Mouse (Mus musculus) myocyte (in vitro differentiated cells): ENCODE measurements around the gene Slc25a28.

ENCODE experiments used
- E2F4 ChIP-seq: IDR thresholded peaks from one replicate; pipeline ENCODE4 v1.6.1; 2011; ENCODE audit warnings: mild to moderate bottlenecking, control low read depth, moderate library complexity; ENCODE audit not compliant: insufficient read depth
- POLR2A ChIP-seq: IDR thresholded peaks from one replicate; pipeline ENCODE4 v1.6.1; 2011; ENCODE audit warnings: low read depth, mild to moderate bottlenecking, control low read depth, moderate library complexity; ENCODE audit not compliant: insufficient read length
- POLR2AphosphoS2 ChIP-seq: IDR thresholded peaks from one replicate; pipeline ENCODE4 v1.6.1; 2011; ENCODE audit warnings: low read depth, control low read depth; ENCODE audit not compliant: insufficient read length
- TCF12 ChIP-seq: IDR thresholded peaks from one replicate; pipeline ENCODE4 v1.6.1; 2011; ENCODE audit warnings: mild to moderate bottlenecking, control low read depth; ENCODE audit not compliant: poor library complexity, insufficient read depth, severe bottlenecking

DNA sequence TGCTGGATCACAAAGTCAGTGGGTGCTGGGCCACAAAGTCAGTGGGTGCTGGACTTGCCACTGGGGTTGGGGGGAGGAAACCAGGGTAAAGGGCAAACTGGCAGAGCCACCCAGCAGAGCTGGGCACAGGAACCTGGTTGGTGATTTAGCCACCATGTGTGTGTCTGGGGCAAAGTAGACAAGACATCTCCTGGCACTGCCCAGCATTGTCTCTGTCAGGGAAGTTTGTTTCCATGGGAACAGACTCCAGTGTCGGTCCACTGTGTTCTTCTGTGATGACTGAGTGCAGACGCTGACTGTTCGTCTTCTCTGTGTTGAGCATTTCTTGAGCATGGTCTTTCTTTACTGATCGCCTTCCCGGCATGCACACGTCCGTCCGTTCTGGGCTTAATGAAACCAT is 34.6 kb upstream of the Slc25a28 start:
- TF ChIP-seq POLR2A (no peak), TCF12 (no peak), POLR2AphosphoS2 (no peak), E2F4 (no peak)
